Mouse (Mus musculus): ENCODE measurements around the gene Olfr843. TPM values are rescaled to one million over a fixed set of nuclear protein-coding genes. Genes with fewer than 3 reads are reported as not detected.

Olfr843 gene
- not detected in 2 replicates for polyA plus RNA-seq (2016; fragmentation: Nextera tagmentation; extraction: Ambion mirVana)

DNA sequence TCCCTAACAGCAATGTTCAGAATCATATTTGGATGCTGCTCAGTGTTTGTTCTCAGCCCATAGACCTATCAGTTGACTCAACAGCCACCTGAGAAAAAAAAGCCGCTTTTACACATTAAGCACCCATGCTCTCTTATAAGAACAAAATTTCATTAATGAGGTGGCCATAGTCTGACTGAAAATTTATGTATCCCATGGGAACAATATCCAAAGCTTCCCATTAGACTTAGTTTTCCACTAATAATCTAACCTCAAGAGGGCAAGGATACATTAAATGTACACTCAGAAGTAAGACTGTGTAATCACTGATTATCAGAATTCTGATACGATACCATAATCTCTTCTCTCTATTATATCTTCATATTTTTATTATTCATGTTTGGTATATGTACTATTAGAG is at the start of gene Olfr843:
Olfr843 (minus strand) TSS at position 101 of the 400 bp plus-strand sequence.
- H3K36me3 ChIP-seq = no peaks in the 10 kb centered on the region

More for the DNA sequence above, at the start of gene Olfr843:
- Histone ChIP-seq H3K4me3 (no peak within 1 kb of the TSS), H3K4me2 (replicated peaks) (no peak within 1 kb of the TSS), H3K9me3 (replicated peaks) (peaks cover 6% of the 10 kb centered on the region; the same call in 1 of the 2 replicates), H3K27ac (no peak within 1 kb of the TSS), H3K27me3 (no peaks in the 10 kb centered on the region), H3K9ac (no peak within 1 kb of the TSS), H3K4me1 (no peaks in the 10 kb centered on the region)
- 91% methylated on average over 2 of the region's 2 CpGs for WGBS
- no peak for ATAC-seq (ENCODE audit: low FRiP score)

Other genes starting within 250 kb of the Olfr843 start
- gene Olfr835, start 219.3 kb downstream of the Olfr843 start, polyA plus RNA-seq (2016; fragmentation: Nextera tagmentation; extraction: Ambion mirVana) = not detected in 2 replicates
- gene Olfr836, start 131.6 kb downstream of the Olfr843 start, polyA plus RNA-seq (2016; fragmentation: Nextera tagmentation; extraction: Ambion mirVana) = not detected in 2 replicates
- gene Olfr837, start 115.7 kb downstream of the Olfr843 start, polyA plus RNA-seq (2016; fragmentation: Nextera tagmentation; extraction: Ambion mirVana) = not detected in 2 replicates
- not detected in 2 replicates for gene Olfr839-ps1, start 74.7 kb downstream of the Olfr843 start, polyA plus RNA-seq (2016; fragmentation: Nextera tagmentation; extraction: Ambion mirVana)
- not detected in 2 replicates for gene Olfr844, start 64.4 kb upstream of the Olfr843 start, polyA plus RNA-seq (2016; fragmentation: Nextera tagmentation; extraction: Ambion mirVana)
- not detected in 2 replicates for gene Olfr845, start 84.5 kb upstream of the Olfr843 start, polyA plus RNA-seq (2016; fragmentation: Nextera tagmentation; extraction: Ambion mirVana)
- gene Olfr846, start 112.0 kb upstream of the Olfr843 start, polyA plus RNA-seq (2016; fragmentation: Nextera tagmentation; extraction: Ambion mirVana) = not detected in 2 replicates
- not detected in 2 replicates for gene Olfr847, start 126.7 kb upstream of the Olfr843 start, polyA plus RNA-seq (2016; fragmentation: Nextera tagmentation; extraction: Ambion mirVana)
- not detected in 2 replicates for gene Olfr849, start 188.3 kb upstream of the Olfr843 start, polyA plus RNA-seq (2016; fragmentation: Nextera tagmentation; extraction: Ambion mirVana)
- not detected in 2 replicates for gene Olfr850, start 226.3 kb upstream of the Olfr843 start, polyA plus RNA-seq (2016; fragmentation: Nextera tagmentation; extraction: Ambion mirVana)
- not detected in 2 replicates for gene Olfr851, start 241.3 kb upstream of the Olfr843 start, polyA plus RNA-seq (2016; fragmentation: Nextera tagmentation; extraction: Ambion mirVana)